Comparison of ENCODE assay signal across 15 mouse cellular contexts in the genomic region with DNA sequence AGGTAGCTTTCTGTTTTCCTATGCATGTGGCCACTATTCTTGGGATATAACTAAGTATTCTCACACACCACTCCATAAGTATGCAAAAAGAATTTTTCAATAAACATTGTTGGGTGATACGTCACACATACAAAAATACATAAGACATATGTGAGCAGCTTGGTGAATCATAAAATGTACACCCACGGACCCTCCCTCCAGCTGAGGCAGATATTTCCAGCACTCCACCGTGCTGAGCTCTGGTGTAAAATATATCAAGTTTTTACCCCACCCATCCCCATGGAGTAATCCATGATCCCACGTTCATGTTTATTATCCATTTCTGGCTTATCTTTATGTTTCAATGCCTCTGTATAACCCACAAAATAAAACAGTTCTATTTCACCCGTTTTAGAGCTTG.
DNase-seq lines count a peak whose midpoint lies in the region; ATAC-seq lines count a peak whose summit lies in the region.
"Had no signal": no experiment of that assay in that cellular context is flagged by ENCODE, and none has a peak within 500 bp of the region (broad histone marks: within the 10 kb centered on the region; RNA-seq: fewer than 3 reads in every experiment).

No protein-coding gene starts in this region.

- intact Hi-C loops in left cerebral cortex, postnatal 36 days (cut with DNase I): loop anchor here (5.0 kb wide), 2 partner anchors 71 to 389 kb away; no protein-coding TSS in a partner anchor

- peak; percentile 98 for ATAC-seq in frontal cortex, adult (ENCODE audit: low TSS enrichment)
- no peak for ATAC-seq in cerebellum, adult (ENCODE audit: insufficient number of reproducible peaks, low FRiP score, low TSS enrichment)
- ATAC-seq: forebrain, embryonic 13.5 days had no signal

- no peak for DNase-seq in frontal cortex, postnatal 25 days (ENCODE audit: low spot score in 2 of 2)
- peak; percentile 46 to 68 for DNase-seq in right cerebral cortex, adult 2 months (ENCODE audit: low spot score in 2 of 2)
- DNase-seq in right cerebral cortex, postnatal 4 days: no peak
- peak; percentile 36 to 52 for DNase-seq in left cerebral cortex, postnatal 36 days (ENCODE audit: low spot score in 2 of 2)
- DNase-seq in neural tube, embryonic 10.5 days (ENCODE audit: extremely low spot score, low spot score): no peak
- DNase-seq in thymus, postnatal 14 days: no peak
- DNase-seq: adrenal gland, postnatal 10 days; cerebellum, postnatal 10 days; gastrocnemius, postnatal 36 days; heart, adult 2 months; kidney, adult 18-20 months; kidney, postnatal 4 days had no signal

Comparison
In these comparisons a context has a peak if more than half of its experiments do, and no peak if none do; other contexts are left out.
1. DNase-seq: peak in right cerebral cortex, adult 2 months (2 of 2) and left cerebral cortex, postnatal 36 days (2 of 2); none in frontal cortex, postnatal 25 days (0 of 2), right cerebral cortex, postnatal 4 days (single experiment), neural tube, embryonic 10.5 days (single experiment) and thymus, postnatal 14 days (single experiment).